Mouse (Mus musculus): ENCODE data around the gene Drc3.

GRCm38 (mm10) chr11:60391346-60391745, 38.2 kb downstream of the Drc3 start:
- TF ChIP-seq CTCF (IDR thresholded peaks at IDR 0.05; ENCODE audit: low read depth) = no peak
- no peak for TF ChIP-seq EP300 (IDR thresholded peaks at IDR 0.05; ENCODE audit: low read depth)

All from liver, embryonic 14.5 days (tissue).